Mouse (Mus musculus): ENCODE data around the gene Prpf40a.
A peak's percentile ranks its signal among the peaks of the same experiment; 100 is the strongest.

The Prpf40a gene

GRCm38 (mm10) chr2:53190684-53191511 lies at the start of gene Prpf40a:
Gene Prpf40a (minus strand): TSS chr2:53191284.
- peak; percentile 100 for DNase-seq

GRCm38 (mm10) chr2:53222242-53222641 lies 31.2 kb upstream of the Prpf40a start:
- DNase-seq, result no peak

- DNase-seq, result no peak
Observed at GRCm38 (mm10) chr2:53213493-53213892, 22.4 kb upstream of the Prpf40a start.

- no peak for DNase-seq
Observed at GRCm38 (mm10) chr2:53206749-53207148, 15.7 kb upstream of the Prpf40a start.

GRCm38 (mm10) chr2:53204373-53205274 lies 13.5 kb upstream of the Prpf40a start:
- DNase-seq, result no peak

- DNase-seq, result no peak
Observed at GRCm38 (mm10) chr2:53200164-53200885, 9.2 kb upstream of the Prpf40a start.

- no peak for DNase-seq
Observed at GRCm38 (mm10) chr2:53199203-53199602, 8.1 kb upstream of the Prpf40a start.

GRCm38 (mm10) chr2:53196431-53196830 lies 5.3 kb upstream of the Prpf40a start:
- no peak for DNase-seq

- no peak for DNase-seq
Observed at GRCm38 (mm10) chr2:53192386-53192785, 1.3 kb upstream of the Prpf40a start.

GRCm38 (mm10) chr2:53191523-53192220 lies 588 bp upstream of the Prpf40a start, which contains the start of gene Arl6ip6:
Gene Arl6ip6 (plus strand): TSS chr2:53191726.
- DNase-seq, result peak; percentile 99

- peak; percentile 13 for DNase-seq
Observed at GRCm38 (mm10) chr2:53189811-53190210, 1.3 kb downstream of the Prpf40a start.

- DNase-seq, result no peak
Observed at GRCm38 (mm10) chr2:53179876-53180275, 11.2 kb downstream of the Prpf40a start.

- DNase-seq, result no peak
Observed at GRCm38 (mm10) chr2:53178966-53179365, 12.1 kb downstream of the Prpf40a start.

GRCm38 (mm10) chr2:53173966-53174365 lies 17.1 kb downstream of the Prpf40a start:
- DNase-seq, result no peak

- no peak for DNase-seq
Observed at GRCm38 (mm10) chr2:53146852-53147251, 44.2 kb downstream of the Prpf40a start.

- DNase-seq, result no peak
Observed at GRCm38 (mm10) chr2:53131567-53131966, 59.5 kb downstream of the Prpf40a start.

GRCm38 (mm10) chr2:53129070-53129469 lies 62.0 kb downstream of the Prpf40a start:
- no peak for DNase-seq

GRCm38 (mm10) chr2:53125998-53126397 lies 65.1 kb downstream of the Prpf40a start:
- DNase-seq, result peak; percentile 23

- DNase-seq, result peak; percentile 54
Observed at GRCm38 (mm10) chr2:53121797-53122196, 69.3 kb downstream of the Prpf40a start.

GRCm38 (mm10) chr2:53108547-53108946 lies 82.5 kb downstream of the Prpf40a start:
- DNase-seq, result no peak

GRCm38 (mm10) chr2:53106472-53106871 lies 84.6 kb downstream of the Prpf40a start:
- DNase-seq, result no peak

- no peak for DNase-seq
Observed at GRCm38 (mm10) chr2:53106056-53106455, 85.0 kb downstream of the Prpf40a start.
